Mouse (Mus musculus): Measurements from ENCODE around the gene F930015N05Rik.

F930015N05Rik gene

DNA sequence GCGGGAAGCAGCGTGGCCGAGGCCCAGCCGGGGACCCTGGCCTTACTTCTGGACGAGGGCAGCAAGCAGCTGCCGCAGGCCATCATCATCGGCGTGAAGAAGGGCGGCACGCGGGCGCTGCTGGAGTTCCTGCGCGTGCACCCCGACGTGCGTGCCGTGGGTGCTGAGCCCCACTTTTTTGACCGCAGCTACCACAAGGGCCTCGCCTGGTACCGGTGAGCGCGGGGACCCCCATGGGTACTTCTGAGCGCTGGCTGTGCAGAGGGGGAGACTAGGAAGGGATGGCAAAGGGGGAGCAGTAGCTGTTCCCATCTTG, at the start of gene F930015N05Rik:
Gene F930015N05Rik, minus strand, starts transcription at position 242 of the 316 bp plus-strand sequence.
- no peak for DNase-seq (ENCODE audit: low spot score)

DNA sequence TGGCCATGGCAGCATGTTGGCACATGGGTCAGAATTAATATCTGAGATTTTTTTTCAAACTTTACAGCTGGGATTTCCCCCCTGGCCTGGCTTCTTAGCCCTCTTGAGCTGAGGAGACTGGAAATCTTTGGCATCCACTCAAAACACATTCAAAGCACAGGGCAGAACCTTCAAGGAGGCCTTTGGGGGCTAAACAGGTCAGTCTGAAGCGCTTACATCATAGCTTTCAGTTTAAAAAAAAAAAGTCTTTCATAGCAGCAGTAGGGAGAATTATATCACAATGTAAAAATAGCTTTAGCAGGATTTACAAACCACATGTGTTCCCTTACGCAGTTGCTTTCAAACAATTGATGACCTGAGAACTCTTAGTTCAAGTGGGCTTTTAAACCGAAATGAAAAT, 45.0 kb upstream of the F930015N05Rik start:
- no peak for DNase-seq (ENCODE audit: low spot score)

DNA sequence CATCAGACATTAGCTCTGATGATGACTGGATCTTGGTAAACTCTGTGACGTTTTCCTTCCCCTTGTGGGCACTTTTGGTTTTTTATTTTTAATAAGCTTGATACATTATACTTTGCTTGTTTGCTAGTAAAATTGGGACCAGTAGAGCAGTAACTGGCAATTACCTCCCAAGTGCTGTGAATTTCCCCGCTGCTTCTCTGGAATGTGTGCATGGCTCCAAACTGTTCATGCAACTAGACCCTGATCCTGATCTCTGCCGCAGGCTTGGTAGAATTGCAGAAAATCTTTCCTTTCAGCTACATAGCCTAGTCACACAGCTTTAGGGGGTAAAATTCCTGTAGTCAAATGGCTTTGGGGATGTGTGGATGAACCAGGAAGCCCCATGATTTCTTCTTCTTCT, 37.2 kb upstream of the F930015N05Rik start:
- no peak for DNase-seq (ENCODE audit: low spot score)

- DNase-seq (ENCODE audit: low spot score) = no peak
Measured at GRCm38 (mm10) chr11:64470689-64471088, 34.2 kb upstream of the F930015N05Rik start.

DNA sequence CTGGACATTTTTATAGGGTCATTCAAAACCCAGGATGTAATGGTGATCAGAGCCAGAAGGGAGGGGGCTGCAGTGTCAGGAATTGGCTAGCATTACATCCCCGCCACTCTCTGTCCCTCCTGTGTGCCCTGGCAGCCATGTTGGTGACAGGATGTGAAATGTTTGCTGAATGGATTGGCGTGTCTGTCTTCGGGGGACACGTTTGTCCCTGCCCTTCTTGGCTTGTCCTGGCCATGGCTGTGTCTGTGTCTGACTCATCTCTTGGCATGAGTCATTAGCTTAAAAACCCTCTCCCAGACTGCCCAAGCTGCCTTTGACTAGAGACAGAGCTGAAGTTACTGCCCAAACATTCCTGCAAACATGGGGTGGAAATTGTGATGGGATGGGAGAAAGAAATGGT, 32.3 kb upstream of the F930015N05Rik start:
- DNase-seq (ENCODE audit: low spot score) = no peak

GRCm38 (mm10) chr11:64461746-64462145, 25.3 kb upstream of the F930015N05Rik start:
- no peak for DNase-seq (ENCODE audit: low spot score)

GRCm38 (mm10) chr11:64448586-64449315, 12.3 kb upstream of the F930015N05Rik start:
- no peak for DNase-seq (ENCODE audit: low spot score)

DNA sequence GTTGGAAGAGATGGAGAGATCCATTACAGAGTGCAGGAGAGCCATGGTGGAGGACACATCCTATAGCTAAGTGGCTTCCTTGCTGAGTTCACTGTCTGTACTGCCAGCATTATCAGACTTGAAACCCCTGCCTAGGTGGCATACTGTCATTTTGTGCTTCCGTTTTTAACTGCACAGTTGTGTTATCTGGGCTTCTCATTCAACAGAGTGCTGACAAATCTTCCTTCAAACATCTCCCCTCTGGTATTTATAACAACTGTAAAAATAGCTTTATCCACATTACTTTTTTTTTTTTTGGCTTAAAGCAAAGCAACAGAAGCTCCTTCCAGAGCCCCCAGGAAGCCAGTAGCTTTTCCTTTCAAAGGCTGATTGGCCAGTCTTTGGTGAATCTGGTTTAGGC, 8.8 kb upstream of the F930015N05Rik start:
- DNase-seq (ENCODE audit: low spot score) = no peak

- no peak for DNase-seq (ENCODE audit: low spot score)
Measured at GRCm38 (mm10) chr11:64442701-64443100, 6.2 kb upstream of the F930015N05Rik start.

DNA sequence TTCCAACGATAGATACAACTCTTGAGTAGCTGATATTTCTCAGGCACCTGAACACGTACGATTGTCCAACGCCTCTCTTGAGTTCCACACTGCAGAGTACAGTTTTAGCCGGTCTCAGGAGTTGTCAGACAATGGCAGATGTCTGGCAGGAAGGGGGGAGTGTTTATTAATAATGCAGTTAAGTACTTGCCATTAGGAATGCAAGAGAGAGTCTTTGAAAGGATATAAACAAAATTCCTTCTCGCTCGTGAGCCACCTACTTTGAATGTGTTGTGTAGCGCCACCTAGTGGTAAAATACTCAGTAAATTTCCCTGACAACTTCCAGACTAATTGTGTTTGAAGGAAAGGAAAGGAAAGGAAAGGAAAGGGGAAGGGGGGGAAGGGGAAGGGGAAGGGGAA, 5.7 kb upstream of the F930015N05Rik start:
- DNase-seq (ENCODE audit: low spot score) = no peak

DNA sequence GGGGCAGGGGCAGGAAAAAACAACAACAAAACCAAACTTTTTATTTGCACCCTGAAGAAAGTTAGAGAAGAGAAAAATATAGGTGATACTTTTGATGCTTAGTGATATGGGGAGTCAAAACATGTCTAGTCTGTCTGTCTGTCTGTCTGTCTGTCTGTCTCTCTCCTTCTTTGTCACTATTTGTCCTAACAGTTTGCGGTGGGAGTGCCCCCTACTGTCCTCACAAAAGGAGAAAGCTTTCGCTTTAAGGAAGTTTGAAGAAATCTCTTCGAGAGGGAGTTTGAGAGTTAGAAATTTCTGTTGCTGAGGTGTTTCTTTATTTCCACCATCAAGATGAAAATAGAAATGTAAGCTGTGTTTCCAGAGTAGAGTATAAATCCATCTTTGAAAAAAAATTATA, 2.5 kb upstream of the F930015N05Rik start:
- DNase-seq (ENCODE audit: low spot score) = no peak

DNA sequence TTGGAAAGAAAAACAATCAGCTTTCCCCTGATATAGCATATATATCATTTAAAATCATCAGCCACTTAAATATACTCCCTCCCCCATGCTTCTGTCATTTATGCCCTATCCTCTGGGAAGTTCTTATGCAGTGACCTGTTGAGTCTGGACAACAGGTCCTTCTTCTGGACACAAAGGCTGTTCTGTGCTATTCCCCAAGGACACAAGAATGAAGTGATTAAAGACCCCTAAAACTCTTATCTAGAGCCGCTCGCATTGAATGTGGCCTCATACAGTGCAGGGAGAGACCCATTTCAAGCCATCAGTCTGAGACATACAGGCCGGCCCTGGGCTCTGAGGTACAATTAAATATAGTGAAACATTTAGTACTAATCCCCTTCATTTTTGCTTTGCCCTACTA, 1.3 kb upstream of the F930015N05Rik start:
- no peak for DNase-seq (ENCODE audit: low spot score)

GRCm38 (mm10) chr11:64436791-64437298, 392 bp upstream of the F930015N05Rik start:
- no peak for DNase-seq (ENCODE audit: low spot score)

GRCm38 (mm10) chr11:64435546-64436411, 674 bp downstream of the F930015N05Rik start:
- peak; percentile 23 for DNase-seq (ENCODE audit: low spot score)

GRCm38 (mm10) chr11:64434611-64435545, 1.6 kb downstream of the F930015N05Rik start, which contains the start of gene Hs3st3a1:
Hs3st3a1 (plus strand) TSS chr11:64435332.
- DNase-seq (ENCODE audit: low spot score) = peak; percentile 74

DNA sequence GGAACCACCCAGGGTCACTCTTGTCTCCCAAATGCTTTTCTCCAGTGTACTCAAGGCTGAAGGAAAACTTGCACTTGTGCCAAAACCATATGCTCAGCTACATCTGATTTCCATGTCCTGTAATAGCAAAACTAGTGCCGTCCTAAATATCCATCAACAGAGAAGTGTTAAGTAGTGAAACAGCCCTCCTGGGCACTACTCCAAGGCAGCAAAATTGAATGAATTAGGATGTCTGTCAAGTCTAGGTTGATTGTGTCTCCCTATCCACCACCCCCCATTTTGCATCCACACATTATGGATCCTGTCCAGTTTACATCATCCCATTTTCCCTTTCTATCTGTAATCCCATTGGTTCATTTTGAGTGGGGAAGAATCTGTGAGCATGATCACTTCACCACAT, 17.5 kb downstream of the F930015N05Rik start:
- no peak for DNase-seq (ENCODE audit: low spot score)

DNA sequence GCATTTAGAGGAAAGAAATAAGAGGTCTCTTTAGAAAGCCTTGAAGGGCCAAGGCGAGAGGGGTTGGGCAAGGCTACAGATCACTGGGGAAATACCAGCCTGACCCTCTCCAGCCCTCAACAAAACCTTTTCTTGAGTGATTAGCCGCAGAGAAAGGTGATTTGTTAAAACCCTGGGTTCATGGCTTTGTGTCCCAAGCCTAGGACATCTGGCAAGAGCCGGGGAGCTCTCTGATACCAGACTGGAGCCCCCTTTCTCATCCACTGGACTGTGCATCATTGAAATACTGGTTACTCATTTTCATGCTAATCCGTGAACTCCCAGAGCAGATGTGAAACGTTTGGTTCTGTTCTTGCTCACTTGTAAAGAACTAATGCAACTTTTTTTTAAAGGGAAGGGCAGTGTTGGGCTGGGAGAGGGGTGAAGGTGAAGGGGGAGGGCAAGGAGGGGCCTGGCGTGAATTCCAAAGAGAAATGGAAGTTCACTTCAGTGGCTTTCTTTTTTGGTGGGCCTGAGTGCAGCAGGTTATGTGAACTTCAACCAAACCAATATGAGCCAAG, 35.8 kb downstream of the F930015N05Rik start:
- no peak for DNase-seq (ENCODE audit: low spot score)

GRCm38 (mm10) chr11:64397612-64398011, 38.8 kb downstream of the F930015N05Rik start:
- no peak for DNase-seq (ENCODE audit: low spot score)

GRCm38 (mm10) chr11:64396949-64397348, 39.5 kb downstream of the F930015N05Rik start:
- no peak for DNase-seq (ENCODE audit: low spot score)

- DNase-seq (ENCODE audit: low spot score) = no peak
Measured at GRCm38 (mm10) chr11:64396331-64396881, 40.0 kb downstream of the F930015N05Rik start.

GRCm38 (mm10) chr11:64386333-64386732, 50.1 kb downstream of the F930015N05Rik start:
- no peak for DNase-seq (ENCODE audit: low spot score)

Measured in testis, postnatal 14 days (tissue).